Mouse (Mus musculus) liver, embryonic 11.5 days (tissue): ENCODE measurements at regions not wholly inside any gene's neighbourhood (a gene's known extent, or its start where the extent isn't known, plus 50 kb on each side); places are given as distances from the start of the nearest gene placed in this dataset.

Experiments
- ATAC-seq: fragments of 200-750 bp; cut with Nextera tagmentation; replicated peaks from 2 replicates; pipeline ENCODE4 v1.8.0; 2017; ENCODE audit warnings: moderate number of reproducible peaks, mild to moderate bottlenecking, moderate TSS enrichment, moderate library complexity; ENCODE audit not compliant: low FRiP score
- DNase-seq: peaks from one replicate; pipeline ENCODE4 v3.0.0-alpha.2; 2017; ENCODE audit warnings: low spot score
- H3K27ac ChIP-seq: fragments of 300-500 bp; sonication (generic); 2 replicates; pipeline ENCODE4 v1.5.1; 2014; ENCODE audit warnings: mild to moderate bottlenecking, low read depth, low read length, control low read depth
- H3K27me3 ChIP-seq: fragments of 300-500 bp; sonication (generic); replicated peaks from 2 replicates; pipeline ENCODE4 v1.6.1; 2014; ENCODE audit warnings: low read length, mixed read lengths; ENCODE audit not compliant: control insufficient read depth, insufficient read depth
- H3K36me3 ChIP-seq: fragments of 300-500 bp; sonication (generic); 2 replicates; pipeline ENCODE4 v1.6.1; 2014; ENCODE audit warnings: mild to moderate bottlenecking, low read length, moderate library complexity, mixed read lengths; ENCODE audit not compliant: control insufficient read depth, insufficient read depth
- H3K4me1 ChIP-seq: fragments of 300-500 bp; sonication (generic); replicated peaks from 2 replicates; pipeline ENCODE4 v1.6.1; 2014; ENCODE audit warnings: low read length, mixed read lengths; ENCODE audit not compliant: control insufficient read depth, insufficient read depth
- H3K4me2 ChIP-seq: fragments of 300-500 bp; sonication (generic); 2 replicates; pipeline ENCODE4 v1.6.1; 2014; ENCODE audit warnings: mild to moderate bottlenecking, control low read depth, moderate library complexity
- H3K4me3 ChIP-seq: fragments of 300-500 bp; sonication (generic); 2 replicates; pipeline ENCODE4 v1.5.1; 2014; ENCODE audit warnings: low read depth, low read length, control low read depth
- H3K9ac ChIP-seq: fragments of 300-500 bp; sonication (generic); 2 replicates; pipeline ENCODE4 v1.6.1; 2014; ENCODE audit warnings: low read depth, low read length, control low read depth
- H3K9me3 ChIP-seq: fragments of 300-500 bp; sonication (generic); 2 replicates; pipeline ENCODE4 v1.6.1; 2016; ENCODE audit warnings: low read length, inconsistent platforms, mixed read lengths; ENCODE audit not compliant: control insufficient read depth
- WGBS: fragments of 180-500 bp; shearing (Covaris S2); extraction: QIAGEN DNeasy Blood & Tissue Kit; methylation state at CpG from one replicate; pipeline ENCODE4 v1.1.7; 2014; 5-methylcytosine and 5-hydroxymethylcytosine counted together

DNA sequence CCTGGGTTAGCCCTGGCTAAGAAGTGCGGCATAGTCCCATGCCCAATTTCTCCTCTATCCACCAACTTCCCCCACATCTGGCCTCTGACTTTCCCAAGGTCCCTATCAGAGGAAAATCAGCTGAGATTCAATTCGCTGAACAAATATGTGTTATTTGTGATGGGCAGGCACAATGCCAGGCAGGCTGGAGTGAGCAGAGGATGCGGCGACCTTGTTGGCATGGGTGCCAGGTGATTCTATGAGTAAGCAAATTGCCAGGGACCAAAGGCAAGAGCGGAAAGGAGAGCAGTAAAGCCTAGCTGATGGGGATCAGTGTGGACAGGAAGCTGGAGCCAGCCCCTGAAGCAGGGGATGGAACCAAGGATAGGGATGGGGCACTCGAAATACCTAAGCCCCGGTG lies 196.9 kb upstream of the Ppargc1a start:
- Histone ChIP-seq H3K27me3 (no peaks in the 10 kb centered on the region), H3K4me2 (no peak overlapping the region), H3K4me1 (no peaks in the 10 kb centered on the region), H3K9me3 (no peaks in the 10 kb centered on the region), H3K9ac (no peak overlapping the region), H3K4me3 (no peak overlapping the region), H3K27ac (no peak overlapping the region), H3K36me3 (no peaks in the 10 kb centered on the region)
- no peak for ATAC-seq
- 85% methylated on average over 7 of the region's 7 CpGs for WGBS
- no peak for DNase-seq

DNA sequence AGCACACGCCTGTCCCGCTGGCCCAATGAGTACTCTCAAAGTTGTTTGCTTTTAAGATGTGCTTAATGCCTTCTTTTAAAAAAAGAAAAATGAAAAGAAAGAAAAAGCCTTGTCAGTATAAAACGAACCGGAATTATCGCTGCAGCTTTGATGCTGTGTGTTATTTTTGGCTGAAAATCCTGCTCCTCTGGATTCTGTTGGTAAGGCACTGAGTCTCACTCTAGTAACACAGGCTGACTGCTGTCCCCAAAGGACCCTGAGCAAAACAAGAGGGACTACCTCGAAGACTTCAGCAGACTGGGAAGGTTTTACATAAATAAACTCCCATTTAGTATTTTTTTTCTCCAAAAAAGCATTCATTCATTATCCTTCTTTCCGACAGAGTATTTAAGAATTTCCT lies 196.1 kb upstream of the Ppargc1a start:
- no peak for ATAC-seq
- Histone ChIP-seq H3K4me3 (no peak overlapping the region), H3K36me3 (no peaks in the 10 kb centered on the region), H3K27me3 (no peaks in the 10 kb centered on the region), H3K9ac (no peak overlapping the region), H3K27ac (no peak overlapping the region), H3K4me1 (no peaks in the 10 kb centered on the region), H3K4me2 (no peak overlapping the region), H3K9me3 (no peaks in the 10 kb centered on the region)
- 77% methylated on average over 7 of the region's 7 CpGs for WGBS
- no peak for DNase-seq

DNA sequence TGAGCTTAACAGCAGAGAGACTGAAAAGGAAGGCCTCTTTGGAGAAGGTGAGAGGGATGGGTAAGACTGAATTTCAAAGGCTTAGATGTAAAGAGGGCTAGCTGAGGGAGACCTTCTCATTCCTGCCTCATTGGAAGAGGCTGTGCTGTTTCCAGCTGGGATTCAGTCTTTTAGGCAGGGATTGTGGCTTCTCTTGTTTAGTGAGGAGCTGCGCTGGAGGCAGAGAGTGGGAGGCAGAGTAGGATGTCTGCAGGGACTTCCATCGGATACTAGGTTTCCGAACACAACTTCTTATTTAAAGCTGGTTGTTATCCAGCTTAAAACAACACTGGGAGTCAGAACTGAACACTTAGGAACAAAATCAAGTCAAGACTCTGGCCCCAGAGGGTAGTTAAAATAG lies 194.8 kb upstream of the Ppargc1a start:
- no peaks in the 10 kb centered on the region for H3K4me1 ChIP-seq
- WGBS: 64% methylated on average over 3 of the region's 3 CpGs
- ATAC-seq: no peak

DNA sequence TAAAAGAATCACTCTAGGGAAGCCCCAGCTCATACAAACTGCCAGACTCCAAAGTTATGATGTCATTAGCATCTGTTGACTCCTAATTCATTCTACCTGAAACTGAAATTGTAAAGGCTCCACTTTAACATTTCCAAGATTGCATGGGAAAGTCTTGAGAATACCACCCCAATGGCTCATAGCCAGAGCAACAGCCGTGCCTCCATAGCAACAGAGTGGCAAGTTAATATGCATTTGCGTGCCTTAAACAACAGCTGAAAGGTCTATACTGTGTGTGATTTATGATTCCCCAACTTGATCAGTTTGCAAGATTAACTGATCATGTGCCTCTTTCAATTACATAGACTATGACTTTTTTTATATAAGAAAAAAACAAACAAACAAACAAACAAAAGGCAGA lies 190.8 kb upstream of the Ppargc1a start:
- Histone ChIP-seq H3K4me3 (no peak overlapping the region), H3K27me3 (no peaks in the 10 kb centered on the region), H3K27ac (no peak overlapping the region), H3K4me1 (no peaks in the 10 kb centered on the region), H3K4me2 (no peak overlapping the region), H3K9ac (no peak overlapping the region), H3K9me3 (no peaks in the 10 kb centered on the region), H3K36me3 (no peaks in the 10 kb centered on the region)
- DNase-seq (no peak), ATAC-seq (no peak)
- WGBS: 89% methylated on average over 2 of the region's 2 CpGs

More for the DNA sequence above, 194.8 kb upstream of the Ppargc1a start:
- no peak overlapping the region for H3K9ac ChIP-seq
- no peak overlapping the region for H3K4me3 ChIP-seq
- H3K36me3 ChIP-seq: no peaks in the 10 kb centered on the region
- no peak overlapping the region for H3K27ac ChIP-seq
- DNase-seq: no peak
- no peaks in the 10 kb centered on the region for H3K27me3 ChIP-seq
- no peaks in the 10 kb centered on the region for H3K9me3 ChIP-seq
- H3K4me2 ChIP-seq: no peak overlapping the region

DNA sequence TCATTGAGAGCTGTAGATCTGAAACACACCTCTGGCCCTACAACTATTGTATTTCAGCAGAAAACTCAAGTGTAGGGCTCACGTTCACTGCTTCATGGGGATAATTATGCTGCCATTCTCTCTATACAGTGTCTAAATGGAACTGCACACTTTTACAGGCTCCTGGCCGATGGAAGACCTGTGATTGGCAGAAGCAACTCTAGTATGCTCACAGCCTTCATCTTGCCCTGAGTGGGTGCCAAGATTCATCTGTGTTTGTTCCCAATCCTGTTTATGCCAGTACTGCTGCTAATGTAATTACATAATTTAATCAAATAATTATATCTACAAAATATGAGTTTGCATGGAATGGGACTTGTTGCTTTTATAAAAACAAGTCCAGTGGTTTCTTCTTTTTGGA lies 190.3 kb upstream of the Ppargc1a start:
- Histone ChIP-seq H3K4me1 (no peaks in the 10 kb centered on the region), H3K9ac (no peak overlapping the region), H3K27me3 (no peaks in the 10 kb centered on the region), H3K4me3 (no peak overlapping the region), H3K36me3 (no peaks in the 10 kb centered on the region), H3K27ac (no peak overlapping the region), H3K4me2 (no peak overlapping the region), H3K9me3 (no peaks in the 10 kb centered on the region)
- WGBS: 81% methylated on average over 2 of the region's 2 CpGs
- DNase-seq (no peak), ATAC-seq (no peak)

DNA sequence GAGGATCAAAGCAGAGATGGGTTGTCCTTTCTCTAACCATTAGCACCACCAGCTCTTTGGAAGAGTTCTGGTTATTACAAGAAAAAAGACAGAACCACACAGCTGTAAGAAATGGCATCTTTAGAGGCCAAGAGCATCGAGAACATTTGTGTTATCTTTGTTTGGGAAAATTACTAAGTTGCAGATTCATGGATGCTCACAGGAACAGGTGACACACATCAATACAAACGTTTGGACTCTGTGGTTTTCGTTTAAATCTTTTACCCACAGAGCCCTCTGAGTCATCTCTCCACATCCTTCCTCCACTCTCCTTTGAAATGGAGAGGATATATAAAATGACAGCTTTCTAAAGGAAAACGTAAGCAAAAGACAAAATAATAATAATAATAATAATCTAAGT lies 184.5 kb upstream of the Ppargc1a start:
- no peaks in the 10 kb centered on the region for H3K27me3 ChIP-seq
- no peak overlapping the region for H3K9ac ChIP-seq
- no peak for DNase-seq
- H3K27ac ChIP-seq: no peak overlapping the region
- no peaks in the 10 kb centered on the region for H3K4me1 ChIP-seq
- ATAC-seq: no peak
- WGBS: 48% methylated on average over 4 of the region's 4 CpGs
- no peak overlapping the region for H3K4me2 ChIP-seq
- H3K9me3 ChIP-seq: no peaks in the 10 kb centered on the region
- no peaks in the 10 kb centered on the region for H3K36me3 ChIP-seq
- no peak overlapping the region for H3K4me3 ChIP-seq

DNA sequence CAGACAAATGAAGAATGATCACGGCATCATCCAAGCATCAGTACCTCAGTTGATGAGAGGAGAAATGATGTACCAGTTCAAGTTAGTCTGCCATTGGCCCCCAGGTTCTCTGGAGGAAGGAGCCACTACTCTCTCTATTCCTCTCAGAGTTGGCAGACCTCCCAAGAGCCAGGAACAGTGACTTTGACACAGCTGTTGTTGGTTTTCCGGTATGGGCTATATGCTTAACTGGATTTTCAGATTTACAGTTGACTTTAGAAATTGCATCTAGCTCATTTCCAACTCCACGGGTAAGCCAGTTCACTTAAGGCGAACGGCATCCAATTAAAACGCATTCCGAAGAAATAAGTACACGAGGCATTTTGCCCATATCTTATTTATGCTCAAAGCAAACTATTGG lies 182.9 kb upstream of the Ppargc1a start:
- H3K9ac ChIP-seq: no peak overlapping the region
- no peaks in the 10 kb centered on the region for H3K4me1 ChIP-seq
- H3K36me3 ChIP-seq: no peaks in the 10 kb centered on the region
- no peak overlapping the region for H3K4me3 ChIP-seq
- DNase-seq: no peak
- no peaks in the 10 kb centered on the region for H3K9me3 ChIP-seq
- no peak for ATAC-seq
- 87% methylated on average over 8 of the region's 8 CpGs for WGBS
- no peaks in the 10 kb centered on the region for H3K27me3 ChIP-seq
- no peak overlapping the region for H3K27ac ChIP-seq
- H3K4me2 ChIP-seq: no peak overlapping the region

DNA sequence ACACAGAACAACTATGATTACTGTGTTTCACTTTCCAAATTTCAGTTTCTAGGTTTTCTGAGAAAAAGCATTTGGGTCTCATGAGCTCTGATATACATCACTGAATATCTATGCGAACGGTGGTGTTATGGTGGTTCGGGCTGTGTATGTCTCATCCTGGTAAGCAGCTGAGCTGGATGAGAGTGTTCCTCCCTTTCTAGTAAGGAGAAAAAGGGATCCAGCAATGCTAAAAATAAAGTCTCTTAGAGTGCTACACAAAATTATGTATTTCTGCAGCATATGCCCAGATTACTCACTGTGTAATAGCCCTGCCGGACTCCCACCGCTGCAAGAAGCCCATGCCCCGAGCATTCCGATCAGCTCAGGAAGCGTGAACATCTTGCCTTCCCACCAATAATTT lies 173.4 kb upstream of the Ppargc1a start:
- Histone ChIP-seq H3K4me2 (no peak overlapping the region), H3K4me3 (no peak overlapping the region), H3K9ac (no peak overlapping the region), H3K27ac (no peak overlapping the region), H3K36me3 (no peaks in the 10 kb centered on the region), H3K9me3 (no peaks in the 10 kb centered on the region), H3K4me1 (no peaks in the 10 kb centered on the region), H3K27me3 (no peaks in the 10 kb centered on the region)
- ATAC-seq (no peak), DNase-seq (no peak)
- WGBS: 93% methylated on average over 8 of the region's 8 CpGs

DNA sequence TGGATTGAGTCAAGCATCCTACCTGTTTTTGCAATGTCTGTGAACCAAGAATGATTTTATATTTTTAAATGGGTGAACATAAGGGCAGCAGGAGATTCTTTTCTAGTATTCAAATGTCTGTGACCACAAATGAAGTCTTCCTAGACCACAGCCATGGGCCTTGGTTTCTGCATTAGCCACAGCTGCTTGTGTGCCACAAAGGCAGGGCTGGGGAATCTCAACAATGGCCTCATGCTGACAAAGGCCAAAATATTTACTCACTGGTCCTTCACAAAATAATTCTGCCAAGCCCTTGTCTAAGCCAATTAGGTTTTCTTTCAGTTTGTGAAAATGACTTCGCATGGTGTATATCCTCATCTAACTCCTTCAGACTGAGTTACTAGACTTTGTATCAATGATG lies 162.7 kb upstream of the Ppargc1a start:
- DNase-seq: no peak
- no peaks in the 10 kb centered on the region for H3K9me3 ChIP-seq
- H3K4me2 ChIP-seq: no peak overlapping the region
- no peak overlapping the region for H3K9ac ChIP-seq
- no peaks in the 10 kb centered on the region for H3K27me3 ChIP-seq
- H3K4me1 ChIP-seq: no peaks in the 10 kb centered on the region
- H3K27ac ChIP-seq: no peak overlapping the region
- 78% methylated on average over 1 of the region's 1 CpGs for WGBS
- ATAC-seq: no peak
- H3K4me3 ChIP-seq: no peak overlapping the region
- no peaks in the 10 kb centered on the region for H3K36me3 ChIP-seq
